Mouse (Mus musculus): ENCODE results near the gene Bpifb9b. TPM values are rescaled to one million over a fixed set of nuclear protein-coding genes. Genes with fewer than 3 reads are reported as not detected.
A peak's percentile ranks its signal among the peaks of the same experiment; 100 is the strongest.
"Not testable (repeated sequence)": the region's sequence is repeated elsewhere in the genome, so short reads cannot be mapped to it uniquely, and the experiment has no call there.

The Bpifb9b gene
- polyA plus RNA-seq (2015; fragmentation: Nextera tagmentation; extraction: Ambion mirVana) = not detected in 2 replicates

GRCm38 (mm10) chr2:154306927-154307326 is at the start of gene Bpifb9b:
Gene Bpifb9b (plus strand): TSS chr2:154307227.
- H3K36me3 ChIP-seq; H3K27ac ChIP-seq; H3K4me1 ChIP-seq (replicated peaks); ATAC-seq; H3K4me2 ChIP-seq (replicated peaks); H3K9ac ChIP-seq; H3K9me3 ChIP-seq; H3K27me3 ChIP-seq (replicated peaks); H3K4me3 ChIP-seq (replicated peaks): not testable (repeated sequence)
- WGBS = 74% methylated on average over 4 of the region's 4 CpGs

- ATAC-seq; H3K27me3 ChIP-seq (replicated peaks); H3K9me3 ChIP-seq; H3K4me3 ChIP-seq (replicated peaks); H3K27ac ChIP-seq; H3K9ac ChIP-seq; H3K4me1 ChIP-seq (replicated peaks); H3K4me2 ChIP-seq (replicated peaks); H3K36me3 ChIP-seq: not testable (repeated sequence)
- 76% methylated on average over 5 of the region's 5 CpGs for WGBS
Measured at GRCm38 (mm10) chr2:154257554-154257953, 49.5 kb upstream of the Bpifb9b start, which contains the start of gene Bpifb9a. Gene Bpifb9a (plus strand): TSS chr2:154257854.

- H3K4me3 ChIP-seq (replicated peaks); H3K4me2 ChIP-seq (replicated peaks); H3K36me3 ChIP-seq; H3K9me3 ChIP-seq; H3K27ac ChIP-seq; H3K27me3 ChIP-seq (replicated peaks); H3K9ac ChIP-seq; ATAC-seq; H3K4me1 ChIP-seq (replicated peaks): not testable (repeated sequence)
- WGBS = 78% methylated on average over 3 of the region's 3 CpGs
Measured at GRCm38 (mm10) chr2:154264397-154264796, 42.6 kb upstream of the Bpifb9b start.

GRCm38 (mm10) chr2:154291866-154292265 is 15.2 kb upstream of the Bpifb9b start:
- H3K4me1 ChIP-seq (replicated peaks); H3K9ac ChIP-seq; H3K9me3 ChIP-seq; H3K4me3 ChIP-seq (replicated peaks); H3K27me3 ChIP-seq (replicated peaks); H3K4me2 ChIP-seq (replicated peaks); H3K27ac ChIP-seq; H3K36me3 ChIP-seq; ATAC-seq: not testable (repeated sequence)
- 85% methylated on average over 3 of the region's 3 CpGs for WGBS

- Histone ChIP-seq H3K4me1 (replicated peaks) (no peaks in the 10 kb centered on the region), H3K4me2 (replicated peaks) (no peak overlapping the region), H3K9ac (no peak overlapping the region), H3K27ac (no peak overlapping the region), H3K4me3 (replicated peaks) (no peak overlapping the region), H3K36me3 (no peaks in the 10 kb centered on the region), H3K27me3 (replicated peaks) (no peaks in the 10 kb centered on the region), H3K9me3 (no peaks in the 10 kb centered on the region)
- no peak for ATAC-seq
- 82% methylated on average over 1 of the region's 1 CpGs for WGBS
Measured at GRCm38 (mm10) chr2:154292833-154293232, 14.2 kb upstream of the Bpifb9b start.

- H3K27me3 ChIP-seq (replicated peaks); H3K9me3 ChIP-seq; H3K9ac ChIP-seq; H3K36me3 ChIP-seq; H3K4me1 ChIP-seq (replicated peaks); ATAC-seq; H3K27ac ChIP-seq; H3K4me3 ChIP-seq (replicated peaks): not testable (repeated sequence)
- H3K4me2 ChIP-seq (replicated peaks) = peak overlapping the region; percentile 43
- 3% methylated on average over 10 of the region's 10 CpGs for WGBS
Measured at GRCm38 (mm10) chr2:154294746-154295145, 12.3 kb upstream of the Bpifb9b start.

- Histone ChIP-seq H3K9me3 (no peaks in the 10 kb centered on the region), H3K4me2 (replicated peaks) (no peak overlapping the region)
- 13% methylated on average over 1 of the region's 1 CpGs for WGBS
Measured at GRCm38 (mm10) chr2:154300496-154300895, 6.5 kb upstream of the Bpifb9b start.

GRCm38 (mm10) chr2:154301763-154302162 is 5.3 kb upstream of the Bpifb9b start:
- H3K4me2 ChIP-seq (replicated peaks) = no peak overlapping the region
- WGBS = 88% methylated on average over 3 of the region's 3 CpGs
- no peak overlapping the region for H3K4me3 ChIP-seq (replicated peaks)
- H3K9me3 ChIP-seq = no peaks in the 10 kb centered on the region
- H3K27me3 ChIP-seq (replicated peaks) = no peaks in the 10 kb centered on the region
- no peak overlapping the region for H3K27ac ChIP-seq
- ATAC-seq = no peak
- H3K9ac ChIP-seq = no peak overlapping the region
- no peaks in the 10 kb centered on the region for H3K36me3 ChIP-seq
- H3K4me1 ChIP-seq (replicated peaks) = no peaks in the 10 kb centered on the region

More at GRCm38 (mm10) chr2:154300496-154300895, 6.5 kb upstream of the Bpifb9b start:
- Histone ChIP-seq H3K4me3 (replicated peaks) (no peak overlapping the region), H3K27ac (no peak overlapping the region), H3K4me1 (replicated peaks) (no peaks in the 10 kb centered on the region), H3K36me3 (no peaks in the 10 kb centered on the region), H3K9ac (no peak overlapping the region), H3K27me3 (replicated peaks) (no peaks in the 10 kb centered on the region)
- peak; percentile 56 for ATAC-seq

- not testable (repeated sequence) for H3K4me3 ChIP-seq (replicated peaks); H3K4me2 ChIP-seq (replicated peaks); H3K9ac ChIP-seq; H3K4me1 ChIP-seq (replicated peaks); H3K27me3 ChIP-seq (replicated peaks); H3K36me3 ChIP-seq; H3K9me3 ChIP-seq; H3K27ac ChIP-seq; ATAC-seq
- WGBS = 86% methylated on average over 1 of the region's 3 CpGs
Measured at GRCm38 (mm10) chr2:154304604-154305003, 2.4 kb upstream of the Bpifb9b start.

GRCm38 (mm10) chr2:154313771-154314170 is 6.7 kb downstream of the Bpifb9b start:
- ATAC-seq; H3K4me2 ChIP-seq (replicated peaks); H3K27me3 ChIP-seq (replicated peaks); H3K9me3 ChIP-seq; H3K36me3 ChIP-seq; H3K4me3 ChIP-seq (replicated peaks); H3K27ac ChIP-seq; H3K4me1 ChIP-seq (replicated peaks); H3K9ac ChIP-seq: not testable (repeated sequence)
- 78% methylated on average over 5 of the region's 5 CpGs for WGBS

GRCm38 (mm10) chr2:154326852-154327251 is 19.8 kb downstream of the Bpifb9b start:
- Histone ChIP-seq H3K36me3 (no peaks in the 10 kb centered on the region), H3K4me1 (replicated peaks) (no peaks in the 10 kb centered on the region), H3K4me3 (replicated peaks) (no peak overlapping the region), H3K27me3 (replicated peaks) (no peaks in the 10 kb centered on the region), H3K9ac (no peak overlapping the region), H3K4me2 (replicated peaks) (no peak overlapping the region), H3K9me3 (no peaks in the 10 kb centered on the region), H3K27ac (no peak overlapping the region)
- ATAC-seq = no peak
- 67% methylated on average over 3 of the region's 3 CpGs for WGBS

- Histone ChIP-seq H3K9me3 (no peaks in the 10 kb centered on the region), H3K4me2 (replicated peaks) (no peak overlapping the region), H3K27me3 (replicated peaks) (no peaks in the 10 kb centered on the region), H3K36me3 (0 out of 2 replicates have a peak, but pooled peaks cover 2% of the 10 kb centered on the region), H3K4me3 (replicated peaks) (no peak overlapping the region), H3K9ac (no peak overlapping the region), H3K27ac (no peak overlapping the region), H3K4me1 (replicated peaks) (no peaks in the 10 kb centered on the region)
- WGBS = 85% methylated on average over 4 of the region's 4 CpGs
- no peak for ATAC-seq
Measured at GRCm38 (mm10) chr2:154335572-154335971, 28.5 kb downstream of the Bpifb9b start.

GRCm38 (mm10) chr2:154338161-154338560 is 31.1 kb downstream of the Bpifb9b start:
- Histone ChIP-seq H3K27ac (no peak overlapping the region), H3K9me3 (no peaks in the 10 kb centered on the region), H3K4me3 (replicated peaks) (no peak overlapping the region), H3K9ac (no peak overlapping the region), H3K36me3 (0 out of 2 replicates have a peak, but pooled peaks cover 3% of the 10 kb centered on the region), H3K4me2 (replicated peaks) (no peak overlapping the region), H3K4me1 (replicated peaks) (no peaks in the 10 kb centered on the region), H3K27me3 (replicated peaks) (no peaks in the 10 kb centered on the region)
- WGBS = 83% methylated on average over 1 of the region's 1 CpGs
- no peak for ATAC-seq
